Mouse (Mus musculus) intestine, postnatal 0 days (tissue): Measurements from ENCODE around the gene Itgb2l. TPM values are rescaled to one million over a fixed set of nuclear protein-coding genes. Genes with fewer than 3 reads are reported as not detected.

Experiments used
- ATAC-seq: fragments of 200-750 bp; cut with Nextera tagmentation; 2 replicates; pipeline ENCODE4 v1.8.0; 2017; ENCODE audit warnings: mild to moderate bottlenecking, moderate TSS enrichment, moderate library complexity
- H3K27ac ChIP-seq: fragments of 300-500 bp; sonication (generic); 2 replicates; pipeline ENCODE4 v1.5.1; 2014; ENCODE audit warnings: mild to moderate bottlenecking, low read depth, low read length, moderate library complexity
- H3K27me3 ChIP-seq: fragments of 300-500 bp; sonication (generic); replicated peaks from 2 replicates; pipeline ENCODE4 v1.6.1; 2014; ENCODE audit warnings: low read length, mixed read lengths; ENCODE audit not compliant: control insufficient read depth, insufficient read depth
- H3K36me3 ChIP-seq: fragments of 300-500 bp; sonication (generic); 2 replicates; pipeline ENCODE4 v1.6.1; 2014; ENCODE audit warnings: mild to moderate bottlenecking, moderate library complexity; ENCODE audit not compliant: control insufficient read depth, insufficient read depth
- H3K4me1 ChIP-seq: fragments of 300-500 bp; sonication (generic); replicated peaks from 2 replicates; pipeline ENCODE4 v1.6.1; 2014; ENCODE audit warnings: antibody characterized with exemption, low read length, mixed read lengths; ENCODE audit not compliant: control insufficient read depth, insufficient read depth
- H3K4me2 ChIP-seq: fragments of 300-500 bp; sonication (generic); replicated peaks from 2 replicates; pipeline ENCODE4 v1.6.1; 2014; ENCODE audit warnings: low read depth, mild to moderate bottlenecking, moderate library complexity
- H3K4me3 ChIP-seq: fragments of 300-500 bp; sonication (generic); 2 replicates; pipeline ENCODE4 v1.5.1; 2014; ENCODE audit warnings: low read depth, low read length
- H3K9ac ChIP-seq: fragments of 300-500 bp; sonication (generic); 2 replicates; pipeline ENCODE4 v1.6.1; 2014; ENCODE audit warnings: mild to moderate bottlenecking, low read depth, low read length
- H3K9me3 ChIP-seq: fragments of 300-500 bp; sonication (generic); 2 replicates; pipeline ENCODE4 v1.6.1; 2016; ENCODE audit warnings: mixed run types; ENCODE audit not compliant: control insufficient read depth
- CTCF ChIP-seq: sonication (generic); IDR thresholded peaks from 2 replicates; pipeline ENCODE4 v1.5.1; 2016; ENCODE audit warnings: low read depth, mild to moderate bottlenecking, control low read depth, antibody characterized with exemption, moderate library complexity
- WGBS: fragments of 180-500 bp; shearing (Covaris S2); extraction: QIAGEN DNeasy Blood & Tissue Kit; methylation state at CpG from one replicate; pipeline ENCODE4 v1.1.7; 2014; 5-methylcytosine and 5-hydroxymethylcytosine counted together
- polyA plus RNA-seq: library from polyadenylated mRNA; unstranded; fragments of >200 nt; fragmentation: Nextera tagmentation; extraction: Ambion mirVana; gene quantifications from 2 replicates; pipeline ENCODE4 v1.2.1, GENCODE M21; 2015

Itgb2l gene
- polyA plus RNA-seq = 0.44 and 0.84 TPM in 2 replicates

DNA sequence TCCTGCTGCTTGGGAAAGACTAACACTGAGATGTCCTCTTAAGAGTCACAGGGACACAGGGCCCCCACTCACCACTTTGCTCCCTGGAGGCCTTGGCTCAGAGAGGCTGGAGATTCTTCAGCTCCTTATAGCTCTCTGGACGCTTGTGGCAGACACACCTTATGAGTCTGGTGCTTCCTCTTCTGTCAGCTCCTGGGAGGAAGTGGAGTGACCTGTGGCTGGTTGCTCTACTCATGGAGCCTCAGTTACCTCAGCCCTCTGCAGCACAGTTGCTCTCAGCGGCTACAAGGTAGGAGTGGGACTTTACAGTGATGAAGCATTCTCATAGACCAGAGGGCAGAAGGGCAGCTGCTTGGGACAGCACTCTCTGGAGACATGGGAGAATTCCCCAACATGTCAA lies at the start of gene Itgb2l:
Itgb2l (minus strand) TSS at position 152 of the 400 bp plus-strand sequence.
- no peak for TF ChIP-seq CTCF
- no peaks in the 10 kb centered on the region for H3K27me3 ChIP-seq

DNA sequence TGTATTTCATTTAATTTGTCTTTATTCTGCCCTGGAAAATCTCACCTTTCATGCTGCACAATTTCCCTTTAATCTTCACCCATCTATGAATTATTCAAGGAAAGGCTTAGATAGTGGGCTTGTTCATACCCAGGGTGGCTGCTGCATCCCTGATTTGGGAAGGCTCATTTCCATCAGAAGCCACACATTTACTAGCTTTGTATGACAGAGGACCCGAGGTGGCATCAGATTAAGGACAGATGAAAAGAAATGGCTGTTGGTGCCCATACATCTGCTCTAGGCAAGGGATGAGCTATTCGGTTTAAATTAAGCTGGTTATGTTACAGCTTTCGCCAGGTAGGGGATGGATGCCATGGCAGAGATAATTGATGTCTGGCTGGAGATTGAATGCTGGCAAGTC lies 48.1 kb upstream of the Itgb2l start:
- Histone ChIP-seq H3K36me3 (no peaks in the 10 kb centered on the region), H3K9ac (no peak overlapping the region), H3K27me3 (no peaks in the 10 kb centered on the region), H3K4me3 (no peak overlapping the region), H3K27ac (no peak overlapping the region), H3K4me2 (no peak overlapping the region), H3K9me3 (no peaks in the 10 kb centered on the region), H3K4me1 (no peaks in the 10 kb centered on the region)
- 79% methylated on average over 3 of the region's 3 CpGs for WGBS
- no peak for ATAC-seq
- no peak for TF ChIP-seq CTCF

More for the DNA sequence above, at the start of gene Itgb2l:
- H3K9me3 ChIP-seq = no peaks in the 10 kb centered on the region
- ATAC-seq = no peak
- no peak within 1 kb of the TSS for H3K9ac ChIP-seq
- no peak within 1 kb of the TSS for H3K27ac ChIP-seq
- WGBS = 59% methylated on average over 2 of the region's 2 CpGs
- no peaks in the 10 kb centered on the region for H3K36me3 ChIP-seq
- H3K4me2 ChIP-seq = no peak within 1 kb of the TSS
- no peak within 1 kb of the TSS for H3K4me3 ChIP-seq
- H3K4me1 ChIP-seq = no peaks in the 10 kb centered on the region

DNA sequence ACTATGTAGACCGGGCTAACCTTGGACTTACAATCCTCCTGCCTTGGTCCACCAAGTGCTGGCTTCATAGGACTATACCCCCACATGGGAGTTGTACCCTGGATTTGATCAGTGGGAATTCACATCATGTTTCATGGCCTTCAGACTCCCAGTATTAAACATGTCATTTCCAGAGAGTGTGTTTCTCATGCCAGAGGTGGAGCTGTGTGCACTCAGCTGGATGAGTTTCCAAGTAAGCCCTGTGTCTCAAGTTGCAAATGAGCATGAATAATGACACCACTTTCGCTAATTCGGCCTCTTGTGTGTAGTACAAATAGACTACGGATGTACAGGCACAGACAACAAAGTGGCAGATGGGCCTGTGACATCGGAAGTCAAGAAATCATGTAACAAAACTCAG lies 44.6 kb upstream of the Itgb2l start:
- Histone ChIP-seq H3K27me3 (no peaks in the 10 kb centered on the region), H3K4me2 (no peak overlapping the region), H3K27ac (no peak overlapping the region), H3K9ac (no peak overlapping the region), H3K4me3 (no peak overlapping the region), H3K9me3 (no peaks in the 10 kb centered on the region), H3K36me3 (no peaks in the 10 kb centered on the region), H3K4me1 (no peaks in the 10 kb centered on the region)
- 83% methylated on average over 5 of the region's 5 CpGs for WGBS
- ATAC-seq = no peak
- TF ChIP-seq CTCF = no peak

DNA sequence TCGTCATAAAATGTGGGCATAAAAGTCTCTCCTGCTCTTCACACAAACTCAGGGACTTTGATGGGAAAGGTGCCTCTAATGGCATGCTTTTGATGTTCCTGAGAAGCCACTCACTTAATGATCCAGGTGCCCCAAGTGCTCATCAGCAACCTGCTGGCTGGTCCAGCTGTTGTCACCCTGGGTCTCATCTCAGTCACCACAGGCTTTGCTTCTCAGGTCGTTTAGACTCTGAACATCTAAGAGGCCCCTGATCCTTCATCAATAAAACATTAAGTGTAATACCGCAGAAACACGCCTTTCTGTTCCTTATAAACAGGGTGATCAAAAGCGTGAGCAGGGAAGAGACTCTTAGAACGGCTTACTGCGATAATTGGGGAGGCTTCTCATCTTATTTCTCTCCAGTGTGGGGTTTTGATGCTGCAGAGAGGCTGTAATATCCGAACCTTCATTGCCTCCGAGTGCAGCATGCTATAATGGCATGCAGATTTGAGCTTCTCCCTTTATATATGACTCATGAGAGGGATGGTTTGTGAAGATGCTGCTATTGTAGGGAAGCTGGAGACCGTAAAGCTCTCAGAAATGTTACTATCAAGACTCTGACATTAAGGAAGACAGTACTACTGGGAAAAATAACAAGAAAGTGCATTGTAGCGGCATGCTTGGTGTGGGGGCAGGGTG lies 43.7 kb upstream of the Itgb2l start:
- Histone ChIP-seq H3K27me3 (no peaks in the 10 kb centered on the region), H3K9me3 (no peaks in the 10 kb centered on the region), H3K4me1 (no peaks in the 10 kb centered on the region), H3K36me3 (no peaks in the 10 kb centered on the region), H3K4me2 (no peak overlapping the region), H3K9ac (no peak overlapping the region), H3K4me3 (no peak overlapping the region), H3K27ac (no peak overlapping the region)
- ATAC-seq = no peak
- 77% methylated on average over 11 of the region's 11 CpGs for WGBS
- no peak for TF ChIP-seq CTCF

DNA sequence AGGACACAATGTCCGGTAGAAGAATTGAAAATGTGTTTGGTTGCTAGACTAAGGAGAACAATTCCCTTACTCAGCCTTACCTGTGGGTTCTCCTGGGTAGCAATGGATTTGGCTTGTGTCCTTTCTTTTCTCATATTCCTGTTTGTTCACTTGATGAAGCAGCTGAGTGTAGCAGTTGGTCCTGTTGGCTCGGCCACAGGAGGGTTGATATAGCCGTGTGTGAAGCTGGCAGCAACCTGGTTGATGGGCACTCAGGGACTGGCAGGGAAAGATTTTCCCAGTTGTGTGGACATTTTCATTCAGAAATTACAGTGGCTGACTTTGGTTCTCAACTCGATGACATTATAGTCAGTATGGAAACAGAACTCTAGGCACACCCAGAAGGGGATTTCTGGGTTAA lies 38.4 kb upstream of the Itgb2l start:
- Histone ChIP-seq H3K4me3 (no peak overlapping the region), H3K27me3 (no peaks in the 10 kb centered on the region), H3K9me3 (no peaks in the 10 kb centered on the region), H3K4me2 (no peak overlapping the region), H3K36me3 (no peaks in the 10 kb centered on the region), H3K9ac (no peak overlapping the region), H3K4me1 (no peaks in the 10 kb centered on the region), H3K27ac (no peak overlapping the region)
- no peak for TF ChIP-seq CTCF
- ATAC-seq = no peak
- 89% methylated on average over 4 of the region's 4 CpGs for WGBS

DNA sequence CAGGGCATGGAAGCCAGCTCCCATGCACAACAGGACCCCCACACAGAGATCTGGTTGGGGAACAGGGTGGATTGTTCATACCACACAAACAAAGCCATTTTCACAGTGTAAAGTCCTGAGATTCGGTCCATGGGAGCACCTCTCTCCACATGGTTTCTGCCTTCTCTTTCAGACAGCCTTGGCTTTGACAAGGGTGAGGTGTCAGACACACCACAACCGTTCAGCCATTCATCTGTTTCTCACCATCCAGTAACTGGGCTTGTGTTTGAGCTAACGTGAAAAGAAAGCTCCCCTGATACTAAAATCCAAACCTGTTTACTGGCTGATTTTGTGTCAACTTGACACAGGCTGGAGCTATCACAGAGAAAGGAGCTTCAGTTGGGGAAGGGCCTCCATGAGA lies 30.8 kb upstream of the Itgb2l start:
- no peak for TF ChIP-seq CTCF
- no peak overlapping the region for H3K27ac ChIP-seq
- WGBS = 78% methylated on average over 3 of the region's 3 CpGs
- H3K9ac ChIP-seq = no peak overlapping the region
- no peak overlapping the region for H3K4me2 ChIP-seq
- no peaks in the 10 kb centered on the region for H3K4me1 ChIP-seq
- no peak for ATAC-seq
- no peaks in the 10 kb centered on the region for H3K36me3 ChIP-seq
- H3K9me3 ChIP-seq = no peaks in the 10 kb centered on the region
- H3K27me3 ChIP-seq = no peaks in the 10 kb centered on the region
- no peak overlapping the region for H3K4me3 ChIP-seq
